Mouse (Mus musculus): ENCODE data around the gene Plxdc1. TPM values are rescaled to one million over a fixed set of nuclear protein-coding genes. Genes with fewer than 3 reads are reported as not detected.

Plxdc1 gene
- polyA plus RNA-seq, 1 experiment from 2014 or later, result 1.8 TPM

DNA sequence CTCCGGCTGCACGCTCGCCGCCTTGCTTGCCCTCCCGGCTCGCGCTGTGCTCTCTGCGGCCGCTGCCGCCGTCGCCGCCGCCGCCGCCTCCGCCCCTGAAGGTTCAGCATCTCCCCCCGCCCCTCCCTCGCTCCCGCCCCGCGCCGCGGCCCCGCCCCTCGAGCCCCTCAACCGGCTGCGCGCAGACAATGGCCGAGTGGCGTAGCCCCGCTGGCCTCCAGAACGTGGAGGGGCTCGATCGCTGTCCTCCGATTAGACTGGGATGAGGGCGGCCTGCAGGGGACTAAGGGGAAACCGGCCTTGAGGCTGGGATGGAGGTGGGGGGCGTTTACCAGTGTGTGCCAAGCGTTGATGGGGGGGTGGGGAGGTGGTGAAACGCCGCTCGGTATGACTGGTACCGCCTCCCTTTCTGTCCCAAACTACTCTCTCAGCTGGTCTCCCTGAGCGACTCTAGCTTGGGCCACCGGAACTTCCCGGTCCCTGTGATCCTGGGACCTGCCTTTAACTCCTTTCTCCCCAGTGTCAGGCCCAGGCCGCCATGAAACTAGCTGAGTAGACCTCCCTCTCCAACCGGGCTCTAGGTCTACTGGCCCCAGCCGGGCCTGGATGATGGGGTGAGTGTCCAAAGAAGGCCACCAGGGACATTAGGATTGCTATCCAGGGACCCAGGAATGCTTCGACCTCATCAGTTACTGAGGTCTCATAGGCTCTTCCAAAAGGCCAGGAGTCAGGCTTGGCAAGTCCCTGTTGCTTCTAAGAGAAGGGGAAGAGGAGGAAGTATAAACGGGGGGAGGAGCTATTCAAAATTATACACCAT, 36.5 kb upstream of the Plxdc1 start, which contains the start of gene Cacnb1:
Cacnb1 (minus strand) TSS at position 480 of the 817 bp plus-strand sequence.
- 1% methylated on average over 50 of the region's 52 CpGs for WGBS
- Histone ChIP-seq H3K4me3 (peak within 1 kb of the TSS; percentile 86), H3K9me3 (no peaks in the 10 kb centered on the region), H3K9ac (peak within 1 kb of the TSS; percentile 95), H3K4me2 (peak within 1 kb of the TSS; percentile 72), H3K27me3 (replicated peaks) (no peaks in the 10 kb centered on the region), H3K36me3 (replicated peaks) (no peaks in the 10 kb centered on the region), H3K27ac (peak within 1 kb of the TSS; percentile 96), H3K4me1 (peaks cover 57% of the 10 kb centered on the region)
- ATAC-seq (replicated peaks), result peak; percentile 59

DNA sequence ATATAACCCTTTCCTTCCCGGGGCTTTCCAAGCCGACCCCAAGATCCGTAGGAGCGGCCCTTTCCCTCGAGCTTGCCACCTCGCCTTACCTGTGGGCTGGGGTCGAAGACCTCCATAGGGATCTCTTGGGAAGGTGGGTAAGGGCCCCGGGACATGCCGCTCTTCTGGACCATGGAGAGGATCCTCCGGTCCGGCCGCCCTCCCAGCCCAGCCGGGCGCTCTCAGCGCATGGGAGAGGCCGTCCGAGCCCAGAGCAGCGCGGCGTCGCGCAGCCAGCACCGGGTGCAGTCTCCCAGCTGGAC, 36.0 kb upstream of the Plxdc1 start:
- ATAC-seq (replicated peaks), result peak; percentile 48
- Histone ChIP-seq H3K36me3 (replicated peaks) (no peaks in the 10 kb centered on the region; the same call in 1 of the 2 replicates), H3K4me1 (peaks cover 53% of the 10 kb centered on the region), H3K4me3 (peak overlapping the region; percentile 86), H3K27me3 (replicated peaks) (no peaks in the 10 kb centered on the region), H3K9ac (peak overlapping the region; percentile 95), H3K9me3 (no peaks in the 10 kb centered on the region), H3K27ac (peak overlapping the region; percentile 96), H3K4me2 (peak overlapping the region; percentile 72)
- WGBS, result under 1% methylated on average over 19 of the region's 23 CpGs

DNA sequence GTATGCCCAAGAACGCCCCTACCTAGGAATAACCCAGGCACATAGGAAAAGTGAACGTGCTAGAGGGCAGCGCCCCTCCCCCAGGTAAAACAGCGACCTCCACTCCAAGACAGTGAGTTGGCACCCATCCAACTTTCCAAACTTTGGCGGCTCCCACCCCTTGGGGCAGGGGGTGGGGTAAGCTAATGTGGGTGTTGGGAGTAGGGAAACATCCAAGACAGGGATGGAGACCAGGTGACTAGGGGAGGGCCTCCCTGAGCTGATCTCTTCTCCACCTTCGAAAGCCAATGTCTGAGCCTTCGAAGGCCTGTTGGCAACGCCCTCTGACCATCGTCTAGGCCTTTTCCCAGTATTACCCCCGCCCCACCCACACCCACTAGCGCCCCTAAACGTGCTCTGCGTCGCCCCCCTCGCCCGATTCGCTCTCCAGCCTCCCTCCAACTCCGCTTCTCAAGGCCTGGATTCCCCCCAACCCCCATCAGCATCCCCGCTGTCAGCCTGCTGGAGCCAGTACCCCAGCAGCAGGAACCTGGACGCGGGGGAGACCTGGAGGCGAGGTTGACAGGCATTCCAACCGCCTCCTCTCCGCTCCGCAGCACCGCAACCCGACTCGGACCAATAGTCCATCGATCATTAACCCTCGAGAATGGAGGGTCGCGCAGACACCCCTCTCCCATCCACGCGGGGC, 35.5 kb upstream of the Plxdc1 start:
- no peaks in the 10 kb centered on the region for H3K9me3 ChIP-seq
- H3K27ac ChIP-seq, result peak overlapping the region; percentile 96
- H3K36me3 ChIP-seq (replicated peaks), result peaks cover 2% of the 10 kb centered on the region; the same call in 1 of the 2 replicates
- no peaks in the 10 kb centered on the region for H3K27me3 ChIP-seq (replicated peaks)
- 4% methylated on average over 33 of the region's 34 CpGs for WGBS
- peaks cover 53% of the 10 kb centered on the region for H3K4me1 ChIP-seq
- peak overlapping the region; percentile 86 for H3K4me3 ChIP-seq
- peak overlapping the region; percentile 95 for H3K9ac ChIP-seq
- peak overlapping the region; percentile 72 for H3K4me2 ChIP-seq
- ATAC-seq (replicated peaks), result peak; percentile 22

DNA sequence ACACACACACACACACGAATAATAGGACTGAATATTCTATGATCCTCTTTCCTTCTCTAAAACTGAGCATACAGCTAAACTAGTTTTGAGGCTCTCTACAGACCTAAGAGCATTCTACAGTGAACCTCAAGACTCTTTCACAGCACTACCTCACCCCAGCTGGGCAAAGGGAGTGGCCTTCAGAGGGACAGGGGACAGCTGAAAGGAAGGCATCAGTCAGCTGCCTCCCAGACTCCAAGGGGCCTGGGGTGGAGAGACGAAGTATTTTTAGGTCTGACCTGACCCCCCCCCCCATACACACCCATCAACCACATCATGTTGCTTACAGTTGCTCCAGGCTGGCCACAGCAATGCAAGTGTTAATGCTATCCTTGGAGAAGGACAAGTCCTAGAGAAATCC, 34.9 kb upstream of the Plxdc1 start:
- Histone ChIP-seq H3K4me3 (peak overlapping the region; percentile 86), H3K4me2 (peak overlapping the region; percentile 72), H3K27me3 (replicated peaks) (no peaks in the 10 kb centered on the region), H3K9me3 (no peaks in the 10 kb centered on the region), H3K27ac (peak overlapping the region; percentile 96), H3K4me1 (peaks cover 52% of the 10 kb centered on the region), H3K9ac (peak overlapping the region; percentile 95), H3K36me3 (replicated peaks) (peaks cover 8% of the 10 kb centered on the region; the same call in 1 of the 2 replicates)
- no peak for ATAC-seq (replicated peaks)
- WGBS, result 46% methylated on average over 2 of the region's 2 CpGs

DNA sequence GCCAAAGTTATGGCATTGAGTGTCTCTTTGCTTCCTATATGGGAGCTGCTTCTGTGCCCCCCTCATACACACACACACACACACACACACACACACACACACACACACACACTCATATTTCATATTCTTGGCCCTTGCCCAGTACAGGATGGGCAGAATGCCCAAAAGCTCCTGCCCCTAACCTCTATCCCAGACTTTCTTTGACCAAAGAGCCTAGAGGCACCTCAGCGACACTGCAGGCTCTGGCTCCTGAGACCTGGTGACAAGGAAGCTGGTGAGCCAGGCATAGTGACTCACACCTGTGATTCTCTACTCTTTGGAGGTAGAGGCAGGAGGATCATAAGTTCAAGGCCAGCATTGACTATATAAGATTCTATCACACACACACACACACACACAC, 34.5 kb upstream of the Plxdc1 start:
- Histone ChIP-seq H3K9ac (peak overlapping the region; percentile 95), H3K27me3 (replicated peaks) (no peaks in the 10 kb centered on the region), H3K36me3 (replicated peaks) (peaks cover 12% of the 10 kb centered on the region), H3K4me3 (peak overlapping the region; percentile 86), H3K4me2 (peak overlapping the region; percentile 72), H3K4me1 (peaks cover 48% of the 10 kb centered on the region), H3K27ac (peak overlapping the region; percentile 57), H3K9me3 (no peaks in the 10 kb centered on the region)
- no peak for ATAC-seq (replicated peaks)
- 48% methylated on average over 1 of the region's 1 CpGs for WGBS

DNA sequence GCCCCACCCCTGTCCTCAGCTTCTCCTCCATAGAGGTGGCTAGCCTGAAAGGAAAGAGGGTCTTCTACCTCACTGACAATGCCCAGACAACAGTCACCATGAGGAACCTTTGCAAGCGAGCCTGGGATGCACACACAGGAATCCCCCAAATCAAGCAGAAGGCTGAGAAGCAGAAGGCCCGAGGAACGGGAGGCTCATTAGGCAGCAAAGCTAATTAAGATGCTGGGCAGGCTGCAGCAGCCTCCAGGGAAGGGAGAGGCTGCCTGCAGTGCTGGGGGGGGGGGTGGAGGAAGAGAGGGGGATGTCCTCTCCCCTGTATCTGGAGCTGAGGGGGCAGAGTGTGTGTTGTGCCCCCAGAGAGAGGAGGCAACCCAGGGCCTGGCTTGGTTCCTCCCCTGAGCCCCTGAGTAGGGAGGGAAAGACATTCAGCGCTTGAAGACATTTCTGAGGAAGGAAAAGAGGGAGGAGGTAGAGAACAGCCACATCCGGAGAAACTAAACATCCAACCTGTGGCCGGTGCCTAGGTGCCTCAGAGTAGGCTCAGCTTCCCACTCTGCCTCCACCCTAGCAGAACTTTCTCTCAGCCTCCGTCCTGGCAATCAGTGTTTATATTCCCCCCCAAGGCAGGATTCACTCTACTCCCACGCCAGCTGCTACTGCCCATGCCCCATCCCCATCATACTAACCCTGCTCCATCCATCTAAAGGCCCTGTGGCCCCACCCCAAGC, 33.8 kb upstream of the Plxdc1 start:
- Histone ChIP-seq H3K9me3 (no peaks in the 10 kb centered on the region), H3K27me3 (replicated peaks) (no peaks in the 10 kb centered on the region), H3K4me2 (peak overlapping the region; percentile 72), H3K27ac (peak overlapping the region; percentile 57), H3K9ac (peak overlapping the region; percentile 95), H3K4me1 (peaks cover 45% of the 10 kb centered on the region), H3K36me3 (replicated peaks) (peaks cover 18% of the 10 kb centered on the region), H3K4me3 (peak overlapping the region; percentile 86)
- no peak for ATAC-seq (replicated peaks)
- WGBS, result 14% methylated on average over 8 of the region's 8 CpGs

DNA sequence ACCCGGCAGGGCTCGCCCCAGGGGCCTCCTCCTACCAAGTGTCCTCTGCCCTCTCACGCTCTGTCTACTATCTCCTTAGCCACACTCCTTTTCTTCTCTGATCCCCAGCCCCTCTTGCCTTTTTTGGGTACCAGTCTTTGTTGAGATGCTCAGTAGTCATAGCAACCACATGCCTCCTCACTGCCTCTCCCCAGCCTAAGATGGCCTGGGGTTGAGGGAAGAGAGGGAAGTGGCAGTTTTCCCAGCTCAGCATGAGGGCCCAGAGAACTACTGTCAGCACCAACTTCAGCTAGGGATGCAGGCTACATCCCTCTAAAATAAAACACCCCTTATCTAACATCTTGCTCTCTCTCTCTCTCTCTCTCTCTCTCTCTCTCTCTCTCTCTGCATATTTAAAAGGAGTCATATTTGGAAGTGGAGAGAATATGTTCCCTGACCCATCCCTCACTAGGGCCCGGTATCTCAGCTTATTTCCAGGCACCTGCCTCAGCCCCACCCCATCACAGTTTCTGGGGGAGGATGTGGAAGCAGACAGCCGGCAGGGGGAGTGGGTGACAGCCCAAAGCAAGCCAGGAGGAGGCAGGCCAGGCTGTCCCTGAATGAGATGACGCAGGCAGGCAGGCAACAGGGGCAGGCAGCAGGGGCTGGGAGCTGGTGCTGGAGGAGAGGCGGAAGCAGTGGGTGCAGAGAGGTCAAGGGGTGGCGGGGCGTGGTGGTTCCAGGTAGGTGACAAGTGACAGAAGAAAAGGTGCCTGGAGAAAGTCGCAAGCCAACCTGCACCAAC, 32.8 kb upstream of the Plxdc1 start:
- peaks cover 27% of the 10 kb centered on the region for H3K36me3 ChIP-seq (replicated peaks)
- peak overlapping the region; percentile 57 for H3K27ac ChIP-seq
- peak overlapping the region; percentile 95; the same call in 1 of the 2 replicates for H3K9ac ChIP-seq
- ATAC-seq (replicated peaks), result no peak
- peaks cover 45% of the 10 kb centered on the region for H3K4me1 ChIP-seq
- 24% methylated on average over 10 of the region's 10 CpGs for WGBS
- H3K27me3 ChIP-seq (replicated peaks), result no peaks in the 10 kb centered on the region
- H3K4me3 ChIP-seq, result peak overlapping the region; percentile 86; the same call in 1 of the 2 replicates
- no peaks in the 10 kb centered on the region for H3K9me3 ChIP-seq
- peak overlapping the region; percentile 72 for H3K4me2 ChIP-seq

DNA sequence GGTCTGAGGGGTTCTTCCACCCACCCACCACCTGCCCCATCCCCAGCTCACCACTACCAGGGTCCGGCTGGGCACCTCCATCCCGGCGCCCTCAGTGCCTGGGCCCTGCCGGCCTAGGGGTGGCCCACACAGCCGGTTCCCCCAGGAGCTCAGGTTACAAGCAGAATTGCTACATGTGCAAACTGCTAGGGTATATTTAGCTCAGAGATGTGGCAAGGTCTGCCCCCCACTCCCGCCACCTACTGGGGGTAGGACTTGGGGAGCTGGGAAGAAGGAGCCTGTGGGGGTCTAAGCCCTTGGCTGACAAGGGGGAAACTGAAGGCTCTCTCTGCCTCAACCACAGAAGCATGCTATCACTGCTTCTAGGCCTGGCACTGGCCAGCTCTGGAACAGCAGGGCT, 32.0 kb upstream of the Plxdc1 start:
- no peak overlapping the region for H3K9ac ChIP-seq
- H3K4me1 ChIP-seq, result peaks cover 41% of the 10 kb centered on the region
- H3K9me3 ChIP-seq, result no peaks in the 10 kb centered on the region
- 72% methylated on average over 6 of the region's 6 CpGs for WGBS
- ATAC-seq (replicated peaks), result no peak
- peak overlapping the region; percentile 39; the same call in 1 of the 2 replicates for H3K27ac ChIP-seq
- H3K27me3 ChIP-seq (replicated peaks), result no peaks in the 10 kb centered on the region
- H3K36me3 ChIP-seq (replicated peaks), result peaks cover 30% of the 10 kb centered on the region
- H3K4me3 ChIP-seq, result no peak overlapping the region
- no peak overlapping the region for H3K4me2 ChIP-seq

DNA sequence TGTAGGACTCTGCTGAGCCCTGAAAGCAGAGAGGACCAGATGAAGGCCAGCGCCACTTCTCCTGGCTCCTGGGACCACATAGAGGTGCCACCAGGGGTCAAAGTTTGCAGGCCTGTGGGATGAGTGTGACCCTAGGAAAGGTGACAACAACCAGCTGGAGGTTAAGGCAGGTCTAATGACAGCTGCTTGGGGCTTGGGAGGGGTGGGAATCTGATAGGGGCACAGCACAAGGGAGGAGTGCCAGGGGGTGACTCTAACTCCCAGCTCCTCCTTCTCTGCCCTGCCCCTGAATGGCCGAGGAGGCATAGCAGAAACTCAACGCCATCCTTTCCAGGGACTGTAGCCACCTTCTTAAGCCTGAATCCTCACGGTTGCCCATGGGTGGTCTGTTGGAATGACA, 30.6 kb upstream of the Plxdc1 start:
- H3K27me3 ChIP-seq (replicated peaks), result no peaks in the 10 kb centered on the region
- no peak overlapping the region for H3K9ac ChIP-seq
- no peak overlapping the region for H3K4me2 ChIP-seq
- H3K36me3 ChIP-seq (replicated peaks), result peaks cover 40% of the 10 kb centered on the region
- no peak for ATAC-seq (replicated peaks)
- peaks cover 38% of the 10 kb centered on the region for H3K4me1 ChIP-seq
- no peak overlapping the region for H3K4me3 ChIP-seq
- no peak overlapping the region for H3K27ac ChIP-seq
- no peaks in the 10 kb centered on the region for H3K9me3 ChIP-seq
- 70% methylated on average over 4 of the region's 4 CpGs for WGBS

DNA sequence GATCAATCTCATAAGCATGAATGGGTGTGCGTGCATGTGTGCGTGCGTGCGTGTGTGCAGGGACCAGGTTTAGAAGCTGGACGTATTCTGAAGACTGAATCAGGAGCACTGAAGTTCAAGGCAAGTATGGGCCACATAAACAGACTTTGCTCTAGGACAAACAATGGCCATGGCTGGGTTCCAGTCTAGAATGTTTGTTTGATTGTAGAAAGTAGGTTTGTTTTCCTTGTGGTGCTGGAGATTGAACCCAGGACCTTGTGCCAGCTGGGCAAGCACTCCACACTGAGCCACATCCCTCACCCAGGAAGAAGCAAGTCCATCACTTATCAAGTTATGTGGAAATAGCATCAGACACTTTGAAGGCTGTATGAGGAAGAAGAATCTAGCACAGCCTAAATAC, 29.9 kb upstream of the Plxdc1 start:
- 94% methylated on average over 5 of the region's 5 CpGs for WGBS
- no peak overlapping the region for H3K27ac ChIP-seq
- H3K4me2 ChIP-seq, result no peak overlapping the region
- no peak overlapping the region for H3K9ac ChIP-seq
- peaks cover 32% of the 10 kb centered on the region for H3K4me1 ChIP-seq
- H3K9me3 ChIP-seq, result no peaks in the 10 kb centered on the region
- ATAC-seq (replicated peaks), result no peak
- no peaks in the 10 kb centered on the region for H3K27me3 ChIP-seq (replicated peaks)
- no peak overlapping the region for H3K4me3 ChIP-seq
- H3K36me3 ChIP-seq (replicated peaks), result peaks cover 44% of the 10 kb centered on the region

DNA sequence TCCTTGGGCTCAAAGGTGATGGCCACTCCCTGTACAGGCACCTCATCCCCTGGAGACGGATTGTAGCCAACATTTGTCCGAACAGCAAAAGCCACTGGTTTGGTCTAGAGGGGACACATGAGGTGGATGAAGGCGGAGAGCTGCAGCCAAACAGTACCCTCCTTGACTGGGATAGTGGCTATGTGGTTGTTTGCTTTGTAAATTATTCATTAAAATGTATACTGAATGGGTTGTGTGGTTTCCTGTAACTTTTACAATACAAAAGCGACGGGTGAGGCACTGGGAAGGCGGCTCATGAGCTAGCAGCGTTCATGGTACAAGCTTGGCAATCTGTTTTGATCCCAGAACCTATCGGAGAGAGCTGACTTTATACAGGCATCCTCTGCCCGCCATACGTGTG, 26.6 kb upstream of the Plxdc1 start:
- ATAC-seq (replicated peaks), result no peak

More for the DNA sequence above, 26.6 kb upstream of the Plxdc1 start:
- peaks cover 65% of the 10 kb centered on the region for H3K36me3 ChIP-seq (replicated peaks)
- no peak overlapping the region for H3K4me2 ChIP-seq
- H3K27me3 ChIP-seq (replicated peaks), result no peaks in the 10 kb centered on the region
- no peaks in the 10 kb centered on the region for H3K9me3 ChIP-seq
- no peak overlapping the region for H3K4me3 ChIP-seq
- no peak overlapping the region for H3K27ac ChIP-seq
- no peak overlapping the region for H3K9ac ChIP-seq
- 85% methylated on average over 10 of the region's 10 CpGs for WGBS
- no peaks in the 10 kb centered on the region for H3K4me1 ChIP-seq
